21 mouse cellular contexts compared by ENCODE assay signal in genomic region chr10:37978899-37979539, GRCm38 (mm10).
A peak's percentile ranks its signal among the peaks of the same experiment; 100 is the strongest.
DNase-seq lines count a peak whose midpoint lies in the region; ATAC-seq and TF ChIP-seq lines count a peak whose summit lies in the region.
"Had no signal": no experiment of that assay in that cellular context is flagged by ENCODE, and none has a peak within 500 bp of the region (broad histone marks: within the 10 kb centered on the region; RNA-seq: fewer than 3 reads in every experiment).

No protein-coding gene starts in this region.

- H3K4me1 ChIP-seq in bone marrow macrophage, adult 2 months (ENCODE audit: control insufficient read depth, insufficient read depth, low read length): peaks cover 5% of the 10 kb centered on the region
- H3K4me1 ChIP-seq: embryonic facial prominence, embryonic 12.5 days; forebrain, embryonic 12.5 days; heart, embryonic 10.5 days; hindbrain, embryonic 10.5 days; intestine, embryonic 15.5 days had no signal

- no peak overlapping the region for H3K4me3 ChIP-seq in bone marrow macrophage, adult 2 months (ENCODE audit: insufficient read depth, low read length)
- H3K4me3 ChIP-seq: embryonic facial prominence, embryonic 12.5 days; forebrain, embryonic 12.5 days; heart, embryonic 10.5 days; hindbrain, embryonic 10.5 days; intestine, embryonic 15.5 days had no signal

- peak; percentile 100 for ATAC-seq in hematopoietic stem cell, adult 5-6 weeks (replicated peaks in 1 of 2; ENCODE audit: insufficient read depth in 1 of 2, low FRiP score in 2 of 2, low TSS enrichment in 1 of 2, low read depth in 1 of 2, poor library complexity in 2 of 2, severe bottlenecking in 2 of 2)
- ATAC-seq: forebrain, embryonic 16.5 days; intestine, embryonic 15.5 days had no signal

- no peak for TF ChIP-seq CTCF in bone marrow macrophage, adult 2 months (IDR thresholded peaks at IDR 0.05; ENCODE audit: low read depth, low read length)

- no peak for TF ChIP-seq POLR2A in bone marrow macrophage, adult 2 months (IDR thresholded peaks at IDR 0.05; ENCODE audit: borderline replicate concordance, low read depth, low read length)

- peak overlapping the region; percentile 49 for H3K27ac ChIP-seq in bone marrow macrophage, adult 2 months (ENCODE audit: insufficient read depth, low read depth, low read length)
- H3K27ac ChIP-seq: embryonic facial prominence, embryonic 12.5 days; forebrain, embryonic 12.5 days; heart, embryonic 10.5 days; hindbrain, embryonic 10.5 days; hindbrain, embryonic 14.5 days; intestine, embryonic 15.5 days had no signal

- peak; percentile 4 for DNase-seq in layer of hippocampus, adult 11-12 months (ENCODE audit: low spot score)
- no peak for DNase-seq in layer of hippocampus, adult 8-10 months (ENCODE audit: low spot score in 2 of 2)
- DNase-seq in 416B (ENCODE audit: low read depth): peak; percentile 14
- DNase-seq in testis, postnatal 14 days (ENCODE audit: low spot score): no peak
- no peak for DNase-seq in cerebellum, adult 8-10 months
- no peak for DNase-seq in cerebellum, postnatal 25 days
- DNase-seq: adrenal gland, adult 8-10 months; adrenal gland, postnatal 36 days; cerebellum, adult 11-12 months; cerebellum, adult 9-11 months; gastrocnemius, postnatal 25 days; heart, postnatal 14 days had no signal

Comparison
In these comparisons a context has a peak if more than half of its experiments do, and no peak if none do; other contexts are left out.
1. DNase-seq: peak in layer of hippocampus, adult 11-12 months (single experiment) and 416B (single experiment); none in layer of hippocampus, adult 8-10 months (0 of 2), testis, postnatal 14 days (single experiment), cerebellum, adult 8-10 months (single experiment) and cerebellum, postnatal 25 days (0 of 2).